Mouse (Mus musculus) E14TG2a.4 (cell line): ENCODE measurements around the gene Idh3a.

Experiments used
- CTCF ChIP-seq: conservative IDR thresholded peaks from 2 replicates; pipeline ENCODE4 v1.5.1; 2014; ENCODE audit warnings: low read length
- NANOG ChIP-seq: IDR thresholded peaks from 2 replicates; pipeline ENCODE4 v1.6.1; 2014; ENCODE audit warnings: borderline replicate concordance, low read length, mixed read lengths
- POU5F1 ChIP-seq: IDR thresholded peaks from 2 replicates; pipeline ENCODE4 v1.6.1; 2014; ENCODE audit warnings: low read length, borderline replicate concordance

DNA sequence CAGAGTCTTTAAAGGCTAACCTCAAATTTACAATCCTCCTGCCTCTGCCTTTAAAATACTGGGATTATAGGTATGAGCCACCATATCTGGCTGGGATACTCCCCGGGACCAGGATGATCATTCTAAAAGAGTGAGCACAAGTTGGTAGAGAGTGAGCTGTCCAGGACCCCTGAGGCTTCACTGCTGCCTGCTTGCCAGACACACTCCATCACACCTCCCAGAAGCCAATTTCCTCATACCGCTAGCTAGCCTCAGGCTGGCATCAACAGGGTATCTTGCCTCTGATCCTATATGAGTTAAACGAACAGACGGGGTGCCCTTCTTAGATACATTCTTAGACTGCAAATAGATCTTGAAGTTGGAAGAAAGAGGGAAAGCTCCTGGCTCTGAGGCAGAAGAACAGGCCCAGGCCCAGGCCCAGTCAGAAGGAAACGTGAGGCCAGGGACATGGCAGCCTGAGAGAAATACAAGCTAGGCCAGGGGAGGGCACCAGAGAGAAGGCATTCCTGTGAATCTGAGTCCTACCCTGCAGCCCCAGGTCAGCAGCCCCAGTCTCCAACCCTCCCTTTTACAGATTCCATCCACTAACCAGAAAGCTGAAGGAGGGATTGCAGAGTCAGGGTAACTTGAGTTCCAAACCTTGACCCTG, 43.6 kb downstream of the Idh3a start:
- no peak for TF ChIP-seq CTCF
- TF ChIP-seq NANOG: no peak
- TF ChIP-seq POU5F1: no peak
